Mouse (Mus musculus): ENCODE results near the gene Sema6b.
A peak's percentile ranks its signal among the peaks of the same experiment; 100 is the strongest.

- TF ChIP-seq CTCF (IDR thresholded peaks at IDR 0.05) (no peak), POLR2A (IDR thresholded peaks at IDR 0.05; ENCODE audit: insufficient read depth, low read depth, low read length) (peak; percentile 93)
These were observed 6.4 kb downstream of the Sema6b start for GRCm38 (mm10) chr17:56133457-56134363.

All from heart, adult 2 months (tissue).